Mouse (Mus musculus): Measurements from ENCODE around the gene Phactr3. TPM values are rescaled to one million over a fixed set of nuclear protein-coding genes. Genes with fewer than 3 reads are reported as not detected.

Gene Phactr3
- total RNA-seq, 2 experiments from 2014 or later, result 2.6 to 2.7 TPM

- DNase-seq, result no peak
Measured at GRCm38 (mm10) chr2:178196038-178196437, 77.3 kb downstream of the Phactr3 start.

- DNase-seq, result no peak
Measured at GRCm38 (mm10) chr2:178197542-178197941, 78.8 kb downstream of the Phactr3 start.

- DNase-seq, result no peak
Measured at GRCm38 (mm10) chr2:178204455-178204854, 85.7 kb downstream of the Phactr3 start.

- peak; percentile 62 for DNase-seq
Measured at GRCm38 (mm10) chr2:178208186-178208600, 89.4 kb downstream of the Phactr3 start.

- no peak for DNase-seq
Measured at GRCm38 (mm10) chr2:178213826-178214225, 95.1 kb downstream of the Phactr3 start.

GRCm38 (mm10) chr2:178214531-178214930, 95.8 kb downstream of the Phactr3 start:
- no peak for DNase-seq

GRCm38 (mm10) chr2:178218461-178218860, 99.7 kb downstream of the Phactr3 start:
- DNase-seq, result no peak

GRCm38 (mm10) chr2:178219454-178220147, 100.8 kb downstream of the Phactr3 start:
- DNase-seq, result no peak

- DNase-seq, result no peak
Measured at GRCm38 (mm10) chr2:178220148-178220717, 101.5 kb downstream of the Phactr3 start.

- no peak for DNase-seq
Measured at GRCm38 (mm10) chr2:178221003-178221402, 102.2 kb downstream of the Phactr3 start.

- no peak for DNase-seq
Measured at GRCm38 (mm10) chr2:178229231-178229630, 110.5 kb downstream of the Phactr3 start.

GRCm38 (mm10) chr2:178233487-178233886, 114.7 kb downstream of the Phactr3 start:
- no peak for DNase-seq

GRCm38 (mm10) chr2:178237056-178237455, 118.3 kb downstream of the Phactr3 start:
- DNase-seq, result no peak

GRCm38 (mm10) chr2:178238503-178238902, 119.7 kb downstream of the Phactr3 start:
- no peak for DNase-seq

GRCm38 (mm10) chr2:178240886-178241285, 122.1 kb downstream of the Phactr3 start:
- no peak for DNase-seq

GRCm38 (mm10) chr2:178241374-178241773, 122.6 kb downstream of the Phactr3 start:
- no peak for DNase-seq

GRCm38 (mm10) chr2:178242996-178243395, 124.2 kb downstream of the Phactr3 start:
- DNase-seq, result no peak

GRCm38 (mm10) chr2:178244866-178245265, 126.1 kb downstream of the Phactr3 start:
- no peak for DNase-seq

GRCm38 (mm10) chr2:178245841-178246240, 127.1 kb downstream of the Phactr3 start:
- DNase-seq, result no peak

- peak; percentile 43 for DNase-seq
Measured at GRCm38 (mm10) chr2:178246767-178247166, 128.0 kb downstream of the Phactr3 start.

- peak; percentile 15 for DNase-seq
Measured at GRCm38 (mm10) chr2:178247274-178247673, 128.5 kb downstream of the Phactr3 start.

- no peak for DNase-seq
Measured at GRCm38 (mm10) chr2:178257117-178257825, 138.5 kb downstream of the Phactr3 start.

GRCm38 (mm10) chr2:178257986-178258555, 139.3 kb downstream of the Phactr3 start:
- no peak for DNase-seq

Data from heart, postnatal 4 days (tissue).